Mouse (Mus musculus) lung, postnatal 25 days (tissue): Measurements from ENCODE around the gene Dab2ip.

Source experiments
- DNase-seq: peaks from one replicate; pipeline ENCODE4 v3.0.0; 2022; ENCODE audit warnings: low spot score

Dab2ip gene

GRCm38 (mm10) chr2:35684005-35684404 lies 125.9 kb downstream of the Dab2ip start:
- no peak for DNase-seq

GRCm38 (mm10) chr2:35684735-35685312 lies 126.8 kb downstream of the Dab2ip start:
- DNase-seq = no peak

GRCm38 (mm10) chr2:35686104-35686503 lies 128.0 kb downstream of the Dab2ip start:
- no peak for DNase-seq

- DNase-seq = no peak
These were observed 129.5 kb downstream of the Dab2ip start for GRCm38 (mm10) chr2:35687557-35688070.

- DNase-seq = no peak
These were observed 130.1 kb downstream of the Dab2ip start for GRCm38 (mm10) chr2:35688121-35688520.

GRCm38 (mm10) chr2:35688581-35688980 lies 130.5 kb downstream of the Dab2ip start:
- DNase-seq = no peak

- DNase-seq = no peak
These were observed 131.8 kb downstream of the Dab2ip start for GRCm38 (mm10) chr2:35689881-35690280.

- DNase-seq = peak; percentile 92
These were observed 133.4 kb downstream of the Dab2ip start for GRCm38 (mm10) chr2:35691257-35692049.

GRCm38 (mm10) chr2:35692272-35692900 lies 134.3 kb downstream of the Dab2ip start:
- DNase-seq = peak; percentile 62

- no peak for DNase-seq
These were observed 135.0 kb downstream of the Dab2ip start for GRCm38 (mm10) chr2:35693037-35693436.

GRCm38 (mm10) chr2:35694111-35694510 lies 136.0 kb downstream of the Dab2ip start:
- DNase-seq = no peak

- no peak for DNase-seq
These were observed 138.1 kb downstream of the Dab2ip start for GRCm38 (mm10) chr2:35696193-35696541.

GRCm38 (mm10) chr2:35696542-35697391 lies 138.7 kb downstream of the Dab2ip start:
- peak; percentile 59 for DNase-seq

GRCm38 (mm10) chr2:35697768-35698167 lies 139.7 kb downstream of the Dab2ip start:
- no peak for DNase-seq

- DNase-seq = no peak
These were observed 142.9 kb downstream of the Dab2ip start for GRCm38 (mm10) chr2:35700966-35701365.

- no peak for DNase-seq
These were observed 143.9 kb downstream of the Dab2ip start for GRCm38 (mm10) chr2:35702001-35702400.

GRCm38 (mm10) chr2:35702608-35703007 lies 144.5 kb downstream of the Dab2ip start:
- DNase-seq = no peak

GRCm38 (mm10) chr2:35703241-35703640 lies 145.2 kb downstream of the Dab2ip start:
- no peak for DNase-seq

GRCm38 (mm10) chr2:35712611-35713010 lies 154.5 kb downstream of the Dab2ip start:
- no peak for DNase-seq

- no peak for DNase-seq
These were observed 155.4 kb downstream of the Dab2ip start for GRCm38 (mm10) chr2:35713460-35713859.

GRCm38 (mm10) chr2:35714742-35715167 lies 156.7 kb downstream of the Dab2ip start:
- DNase-seq = no peak

- no peak for DNase-seq
These were observed 157.4 kb downstream of the Dab2ip start for GRCm38 (mm10) chr2:35715485-35715884.
